Mouse (Mus musculus): Measurements from ENCODE around the gene Ankrd7. TPM values are rescaled to one million over a fixed set of nuclear protein-coding genes. Genes with fewer than 3 reads are reported as not detected.

Ankrd7 gene
- polyA plus RNA-seq, 1 experiment, result not detected

GRCm38 (mm10) chr6:18916021-18916420 is 49.9 kb downstream of the Ankrd7 start:
- Histone ChIP-seq H3K4me3 (ENCODE audit: low read depth, low read length) (no peak overlapping the region), H3K4me1 (ENCODE audit: control insufficient read depth, insufficient read depth, insufficient read length, low read length) (no peaks in the 10 kb centered on the region), H3K36me3 (ENCODE audit: control insufficient read depth, insufficient read depth, low read length) (no peaks in the 10 kb centered on the region), H3K27me3 (ENCODE audit: control insufficient read depth, insufficient read depth, low read length) (no peaks in the 10 kb centered on the region), H3K27ac (ENCODE audit: insufficient read depth, low read depth, low read length) (no peak overlapping the region)
- WGBS, result 84% methylated on average over 4 of the region's 4 CpGs
- TF ChIP-seq CTCF (IDR thresholded peaks at IDR 0.05; ENCODE audit: extremely low read depth, insufficient read length, insufficient replicate concordance, low read depth, low read length), result no peak
- TF ChIP-seq POLR2A (IDR thresholded peaks at IDR 0.05; ENCODE audit: low read depth, low read length), result no peak

- no peaks in the 10 kb centered on the region for H3K27me3 ChIP-seq (ENCODE audit: control insufficient read depth, insufficient read depth, low read length)
- 88% methylated on average over 4 of the region's 4 CpGs for WGBS
- no peaks in the 10 kb centered on the region for H3K4me1 ChIP-seq (ENCODE audit: control insufficient read depth, insufficient read depth, insufficient read length, low read length)
- TF ChIP-seq POLR2A (IDR thresholded peaks at IDR 0.05; ENCODE audit: low read depth, low read length) (no peak), CTCF (IDR thresholded peaks at IDR 0.05; ENCODE audit: extremely low read depth, insufficient read length, insufficient replicate concordance, low read depth, low read length) (no peak)
- H3K4me3 ChIP-seq (ENCODE audit: low read depth, low read length), result no peak overlapping the region
- no peaks in the 10 kb centered on the region for H3K36me3 ChIP-seq (ENCODE audit: control insufficient read depth, insufficient read depth, low read length)
- no peak overlapping the region for H3K27ac ChIP-seq (ENCODE audit: insufficient read depth, low read depth, low read length)
Observed at GRCm38 (mm10) chr6:18916471-18916870, 50.4 kb downstream of the Ankrd7 start.

Other genes starting within 250 kb of the Ankrd7 start
- gene Lsm8, start 17.7 kb upstream of the Ankrd7 start, polyA plus RNA-seq (2012; rRNA removed), result 2.5 and 4.2 TPM in 2 replicates